Mouse (Mus musculus): ENCODE results near the gene Gbp3. TPM values are rescaled to one million over a fixed set of nuclear protein-coding genes. Genes with fewer than 3 reads are reported as not detected.
A peak's percentile ranks its signal among the peaks of the same experiment; 100 is the strongest.
"Not testable (repeated sequence)": the region's sequence is repeated elsewhere in the genome, so short reads cannot be mapped to it uniquely, and the experiment has no call there.

Gbp3 gene
- polyA plus RNA-seq, 1 experiment from 2014 or later, result 1.5 TPM

GRCm38 (mm10) chr3:142554601-142555000 lies 5.2 kb upstream of the Gbp3 start:
- Histone ChIP-seq H3K27ac (replicated peaks) (no peak overlapping the region), H3K4me2 (no peak overlapping the region), H3K4me3 (no peak overlapping the region), H3K36me3 (no peaks in the 10 kb centered on the region), H3K27me3 (no peaks in the 10 kb centered on the region), H3K4me1 (replicated peaks) (no peaks in the 10 kb centered on the region), H3K9ac (no peak overlapping the region), H3K9me3 (no peaks in the 10 kb centered on the region)
- 77% methylated on average over 1 of the region's 1 CpGs for WGBS
- ATAC-seq (ENCODE audit: low read depth), result no peak

- no peak overlapping the region for H3K27ac ChIP-seq (replicated peaks)
- ATAC-seq (ENCODE audit: low read depth), result no peak
- no peaks in the 10 kb centered on the region for H3K36me3 ChIP-seq
- H3K4me2 ChIP-seq, result no peak overlapping the region
- 89% methylated on average over 11 of the region's 11 CpGs for WGBS
- no peaks in the 10 kb centered on the region for H3K27me3 ChIP-seq
- no peak overlapping the region for H3K9ac ChIP-seq
- no peak overlapping the region for H3K4me3 ChIP-seq
- H3K4me1 ChIP-seq (replicated peaks), result peaks cover 9% of the 10 kb centered on the region; the same call in 1 of the 2 replicates
- H3K9me3 ChIP-seq, result no peaks in the 10 kb centered on the region
Observed at GRCm38 (mm10) chr3:142555623-142556022, 4.2 kb upstream of the Gbp3 start.

- no peak overlapping the region for H3K27ac ChIP-seq (replicated peaks)
- H3K27me3 ChIP-seq, result no peaks in the 10 kb centered on the region
- H3K9ac ChIP-seq, result 0 out of 2 replicates have a peak overlapping the region, but pooled peaks have one; percentile 31
- peaks cover 10% of the 10 kb centered on the region; the same call in 1 of the 2 replicates for H3K4me1 ChIP-seq (replicated peaks)
- 22% methylated on average over 12 of the region's 12 CpGs for WGBS
- ATAC-seq (ENCODE audit: low read depth), result peak; percentile 77
- peak overlapping the region; percentile 46 for H3K4me2 ChIP-seq
- peak overlapping the region; percentile 25 for H3K4me3 ChIP-seq
- H3K36me3 ChIP-seq, result no peaks in the 10 kb centered on the region
- no peaks in the 10 kb centered on the region for H3K9me3 ChIP-seq
Observed at GRCm38 (mm10) chr3:142560296-142560948, 596 bp downstream of the Gbp3 start.

GRCm38 (mm10) chr3:142561045-142561646 lies 1.3 kb downstream of the Gbp3 start:
- ATAC-seq (ENCODE audit: low read depth), result no peak
- no peaks in the 10 kb centered on the region for H3K27me3 ChIP-seq
- no peak overlapping the region for H3K9ac ChIP-seq
- no peaks in the 10 kb centered on the region for H3K9me3 ChIP-seq
- peaks cover 10% of the 10 kb centered on the region; the same call in 1 of the 2 replicates for H3K4me1 ChIP-seq (replicated peaks)
- no peak overlapping the region for H3K4me2 ChIP-seq
- no peaks in the 10 kb centered on the region for H3K36me3 ChIP-seq
- H3K27ac ChIP-seq (replicated peaks), result no peak overlapping the region
- WGBS, result 88% methylated on average over 14 of the region's 14 CpGs
- no peak overlapping the region for H3K4me3 ChIP-seq

GRCm38 (mm10) chr3:142561666-142562065 lies 1.8 kb downstream of the Gbp3 start:
- Histone ChIP-seq H3K9me3 (no peaks in the 10 kb centered on the region), H3K36me3 (no peaks in the 10 kb centered on the region), H3K27ac (replicated peaks) (no peak overlapping the region), H3K9ac (no peak overlapping the region), H3K4me3 (no peak overlapping the region), H3K4me2 (no peak overlapping the region), H3K4me1 (replicated peaks) (peaks cover 10% of the 10 kb centered on the region; the same call in 1 of the 2 replicates), H3K27me3 (no peaks in the 10 kb centered on the region)
- ATAC-seq (ENCODE audit: low read depth), result no peak
- 81% methylated on average over 7 of the region's 7 CpGs for WGBS

GRCm38 (mm10) chr3:142567490-142567889 lies 7.7 kb downstream of the Gbp3 start:
- not testable (repeated sequence) for H3K4me3 ChIP-seq; ATAC-seq (ENCODE audit: low read depth); H3K36me3 ChIP-seq; H3K9me3 ChIP-seq; H3K4me1 ChIP-seq (replicated peaks); H3K27me3 ChIP-seq; H3K9ac ChIP-seq; H3K4me2 ChIP-seq; H3K27ac ChIP-seq (replicated peaks)
- WGBS, result 72% methylated on average over 5 of the region's 5 CpGs

- H3K9ac ChIP-seq, result no peak overlapping the region
- H3K27ac ChIP-seq (replicated peaks), result no peak overlapping the region
- H3K4me1 ChIP-seq (replicated peaks), result no peaks in the 10 kb centered on the region
- no peak overlapping the region for H3K4me3 ChIP-seq
- ATAC-seq (ENCODE audit: low read depth), result no peak
- no peaks in the 10 kb centered on the region for H3K9me3 ChIP-seq
- H3K27me3 ChIP-seq, result no peaks in the 10 kb centered on the region
- H3K36me3 ChIP-seq, result no peaks in the 10 kb centered on the region
- 86% methylated on average over 4 of the region's 4 CpGs for WGBS
- H3K4me2 ChIP-seq, result no peak overlapping the region
Observed at GRCm38 (mm10) chr3:142570738-142571137, 10.9 kb downstream of the Gbp3 start.

- Histone ChIP-seq H3K27ac (replicated peaks) (no peak overlapping the region), H3K36me3 (no peaks in the 10 kb centered on the region), H3K4me2 (no peak overlapping the region), H3K27me3 (no peaks in the 10 kb centered on the region), H3K9ac (no peak overlapping the region), H3K4me3 (no peak overlapping the region), H3K9me3 (no peaks in the 10 kb centered on the region), H3K4me1 (replicated peaks) (no peaks in the 10 kb centered on the region)
- WGBS, result 88% methylated on average over 3 of the region's 3 CpGs
- ATAC-seq (ENCODE audit: low read depth), result no peak
Observed at GRCm38 (mm10) chr3:142577108-142577507, 17.3 kb downstream of the Gbp3 start.

- ATAC-seq (ENCODE audit: low read depth), result no peak
- no peak overlapping the region for H3K27ac ChIP-seq (replicated peaks)
- H3K4me3 ChIP-seq, result no peak overlapping the region
- H3K9ac ChIP-seq, result no peak overlapping the region
- H3K27me3 ChIP-seq, result no peaks in the 10 kb centered on the region
- no peaks in the 10 kb centered on the region for H3K4me1 ChIP-seq (replicated peaks)
- H3K9me3 ChIP-seq, result no peaks in the 10 kb centered on the region
- no peaks in the 10 kb centered on the region for H3K36me3 ChIP-seq
- 92% methylated on average over 4 of the region's 4 CpGs for WGBS
- H3K4me2 ChIP-seq, result no peak overlapping the region
Observed at GRCm38 (mm10) chr3:142578342-142578741, 18.5 kb downstream of the Gbp3 start.

GRCm38 (mm10) chr3:142583067-142583466 lies 23.2 kb downstream of the Gbp3 start:
- H3K9me3 ChIP-seq, result no peaks in the 10 kb centered on the region
- no peaks in the 10 kb centered on the region for H3K27me3 ChIP-seq
- H3K4me3 ChIP-seq, result no peak overlapping the region
- no peak for ATAC-seq (ENCODE audit: low read depth)
- H3K27ac ChIP-seq (replicated peaks), result no peak overlapping the region
- WGBS, result 84% methylated on average over 4 of the region's 4 CpGs
- H3K4me2 ChIP-seq, result no peak overlapping the region
- no peaks in the 10 kb centered on the region for H3K4me1 ChIP-seq (replicated peaks)
- no peak overlapping the region for H3K9ac ChIP-seq
- no peaks in the 10 kb centered on the region for H3K36me3 ChIP-seq

- Histone ChIP-seq H3K36me3 (no peaks in the 10 kb centered on the region), H3K4me2 (no peak overlapping the region), H3K9ac (no peak overlapping the region), H3K9me3 (no peaks in the 10 kb centered on the region), H3K4me1 (replicated peaks) (no peaks in the 10 kb centered on the region), H3K27ac (replicated peaks) (no peak overlapping the region), H3K4me3 (no peak overlapping the region), H3K27me3 (no peaks in the 10 kb centered on the region)
- no peak for ATAC-seq (ENCODE audit: low read depth)
Observed at GRCm38 (mm10) chr3:142587386-142587785, 27.6 kb downstream of the Gbp3 start.

GRCm38 (mm10) chr3:142588888-142589287 lies 29.1 kb downstream of the Gbp3 start:
- Histone ChIP-seq H3K4me1 (replicated peaks) (no peaks in the 10 kb centered on the region), H3K27me3 (no peaks in the 10 kb centered on the region), H3K36me3 (no peaks in the 10 kb centered on the region), H3K9me3 (no peaks in the 10 kb centered on the region), H3K27ac (replicated peaks) (no peak overlapping the region), H3K9ac (no peak overlapping the region), H3K4me2 (no peak overlapping the region), H3K4me3 (no peak overlapping the region)
- ATAC-seq (ENCODE audit: low read depth), result no peak
- 69% methylated on average over 2 of the region's 2 CpGs for WGBS

Data from neural tube, embryonic 13.5 days (tissue).